Mouse (Mus musculus) frontal cortex, postnatal 10 days (tissue): ENCODE measurements around the gene Pdcd1lg2.
A peak's percentile ranks its signal among the peaks of the same experiment; 100 is the strongest.

Source experiments
- DNase-seq, 2 experiments: peaks; one replicate each; pipeline ENCODE4 v3.0.0; 2022; ENCODE audit warnings: low spot score in 2 of 2, mixed read lengths in 1 of 2

The Pdcd1lg2 gene

DNA sequence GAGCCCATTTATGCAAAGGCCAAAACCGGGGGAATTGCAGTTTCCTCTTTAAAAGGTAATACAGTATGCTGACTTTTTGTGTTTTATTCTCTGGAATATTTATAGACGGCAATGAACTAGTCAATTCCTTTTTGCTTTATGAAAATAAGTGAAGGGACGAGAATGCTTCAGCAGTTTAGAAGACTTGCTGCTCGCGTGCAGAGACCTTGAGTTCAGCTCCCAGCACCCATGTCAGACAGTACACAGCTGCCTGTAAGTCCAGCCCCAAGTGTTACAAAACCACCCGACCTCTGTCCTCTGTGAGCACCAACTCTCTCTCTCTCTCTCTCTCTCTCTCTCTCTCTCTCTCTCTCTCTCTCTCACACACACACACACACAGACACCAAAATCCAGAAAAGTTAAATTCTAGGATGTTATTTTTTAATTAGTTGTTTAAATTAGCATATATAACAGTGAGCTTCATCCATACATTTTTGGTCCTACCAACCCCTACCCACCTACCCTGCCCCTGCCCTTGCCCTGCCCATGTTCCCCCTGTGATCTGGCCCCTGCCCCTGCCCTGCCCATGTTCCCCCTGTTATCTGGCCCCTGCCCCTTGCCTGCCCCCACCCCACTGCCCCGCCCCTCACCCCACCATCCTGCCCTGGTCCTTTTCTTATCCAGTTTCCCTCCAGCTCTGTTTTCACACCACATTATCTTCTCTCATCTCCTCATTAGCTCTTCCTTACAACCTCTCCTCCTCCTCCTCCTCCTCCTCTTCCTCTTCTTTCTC is 86.3 kb downstream of the Pdcd1lg2 start:
- DNase-seq = no peak

DNA sequence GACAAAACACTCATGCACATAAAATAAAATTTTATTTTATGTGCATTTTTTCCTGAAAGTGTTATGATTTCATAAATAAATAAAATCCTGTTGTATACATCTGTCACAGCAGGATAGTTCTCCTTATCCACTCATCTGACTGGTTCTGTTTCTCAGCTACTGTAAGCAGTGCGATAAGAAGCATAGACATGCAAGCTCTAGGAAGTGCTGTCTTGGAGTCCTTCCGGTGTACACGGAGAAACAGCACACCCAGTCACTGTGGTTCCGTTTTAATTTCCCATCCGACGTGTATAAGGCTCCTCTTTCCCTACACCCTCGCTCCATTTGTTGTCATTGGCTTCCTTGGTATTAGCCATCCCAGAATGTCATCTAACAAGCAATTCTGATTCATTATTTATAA is 87.2 kb downstream of the Pdcd1lg2 start:
- no peak for DNase-seq

DNA sequence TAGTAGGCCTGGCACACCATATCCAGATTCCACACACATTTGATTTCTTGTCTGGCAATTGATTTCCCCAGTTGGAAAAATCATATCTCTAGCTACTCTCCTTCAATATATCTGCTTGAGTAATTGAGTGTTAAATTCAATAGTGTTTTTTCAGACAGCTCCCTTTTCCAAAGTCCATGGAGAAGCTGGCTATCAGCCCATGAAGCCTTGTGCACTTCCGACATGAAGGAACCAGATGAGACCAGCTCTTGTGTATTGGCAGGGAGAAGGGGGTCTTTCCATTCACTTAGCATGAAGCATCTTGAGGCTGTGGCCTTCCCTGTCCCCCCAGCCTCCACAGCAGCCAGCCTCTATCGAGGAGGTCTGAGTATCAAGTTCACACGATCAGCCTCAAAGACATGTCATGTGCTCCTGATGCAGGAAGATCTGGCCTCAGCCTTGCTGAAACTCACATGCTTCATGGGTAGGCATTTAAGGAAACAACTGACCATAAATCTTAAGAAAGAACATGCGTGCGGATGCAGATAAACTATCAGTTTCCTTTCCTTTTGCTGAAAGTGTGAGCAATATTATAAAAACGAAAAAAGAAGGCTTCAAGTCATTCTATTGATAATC is 88.2 kb downstream of the Pdcd1lg2 start:
- DNase-seq = no peak

- no peak for DNase-seq
These were observed 89.6 kb downstream of the Pdcd1lg2 start for GRCm38 (mm10) chr19:29500333-29500732.

- no peak for DNase-seq
These were observed 90.4 kb downstream of the Pdcd1lg2 start for GRCm38 (mm10) chr19:29501106-29501505.

DNA sequence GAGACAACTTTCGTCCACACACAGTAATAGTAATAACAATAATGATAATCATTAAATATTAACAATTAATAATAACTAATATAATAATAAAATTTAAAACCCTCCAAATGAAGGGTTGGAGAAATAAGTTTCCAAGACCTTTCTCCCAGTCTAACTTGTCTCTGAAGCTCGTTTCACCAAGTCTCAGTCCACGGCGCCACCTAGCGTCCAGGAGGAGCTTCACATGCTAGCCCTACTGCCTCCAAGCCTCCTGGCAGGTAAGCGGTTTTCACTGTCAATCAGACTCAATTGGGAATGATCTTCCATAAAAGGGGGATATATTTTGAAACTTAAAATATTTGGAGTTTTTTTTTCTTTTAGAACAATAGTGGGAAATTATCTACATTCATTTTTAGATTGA is 90.8 kb downstream of the Pdcd1lg2 start:
- peak; percentile 55 to 77 for DNase-seq

GRCm38 (mm10) chr19:29504131-29504530 is 93.4 kb downstream of the Pdcd1lg2 start:
- DNase-seq = no peak

DNA sequence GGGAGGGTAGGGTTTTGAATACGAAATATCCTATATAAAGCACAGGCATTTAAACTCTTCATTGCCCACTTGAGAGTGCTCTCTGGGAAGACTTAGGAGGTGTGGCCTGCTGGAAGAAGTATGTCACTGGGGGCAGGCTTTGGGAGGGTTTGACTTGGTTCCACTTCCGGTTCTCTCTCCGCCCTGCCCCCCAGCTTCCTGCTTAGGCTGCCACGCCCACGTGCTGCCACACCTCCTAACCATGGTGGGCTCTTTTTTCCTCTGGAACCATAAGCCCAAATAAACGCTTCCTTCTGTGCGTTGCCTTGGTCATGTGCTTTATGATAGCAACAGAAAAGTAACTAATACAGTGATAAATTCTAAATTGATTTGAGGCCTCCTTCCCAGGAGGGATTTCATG is 94.9 kb downstream of the Pdcd1lg2 start:
- no peak for DNase-seq

- no peak for DNase-seq
These were observed 97.5 kb downstream of the Pdcd1lg2 start for GRCm38 (mm10) chr19:29508208-29508607.

- no peak for DNase-seq
These were observed 99.1 kb downstream of the Pdcd1lg2 start for GRCm38 (mm10) chr19:29509857-29510256.

- no peak for DNase-seq
These were observed 101.1 kb downstream of the Pdcd1lg2 start for GRCm38 (mm10) chr19:29511826-29512225.

- no peak for DNase-seq
These were observed 102.5 kb downstream of the Pdcd1lg2 start for GRCm38 (mm10) chr19:29513111-29513766.

- no peak for DNase-seq
These were observed 103.4 kb downstream of the Pdcd1lg2 start for GRCm38 (mm10) chr19:29514130-29514529.

- no peak for DNase-seq
These were observed 104.7 kb downstream of the Pdcd1lg2 start for GRCm38 (mm10) chr19:29515386-29515785.

DNA sequence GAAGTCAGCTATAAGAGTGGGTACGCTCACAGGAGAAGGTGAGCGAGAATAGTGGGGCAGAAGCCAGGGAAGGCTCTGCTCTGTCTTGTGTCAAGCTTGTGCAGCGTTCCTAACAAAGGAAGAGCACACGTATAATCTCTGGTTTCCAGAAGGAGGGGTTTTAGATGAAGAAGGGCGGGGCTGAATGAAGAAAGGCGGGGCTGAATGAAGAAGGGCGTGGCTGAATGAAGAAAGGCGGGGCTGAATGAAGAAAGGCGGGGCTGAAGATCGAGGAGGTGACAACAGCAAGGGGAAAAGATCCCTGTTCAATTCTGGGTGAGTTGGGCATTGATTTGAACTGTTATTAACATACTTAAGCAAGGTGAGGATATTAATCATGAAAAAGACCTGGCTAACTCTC is 105.3 kb downstream of the Pdcd1lg2 start:
- DNase-seq = no peak

DNA sequence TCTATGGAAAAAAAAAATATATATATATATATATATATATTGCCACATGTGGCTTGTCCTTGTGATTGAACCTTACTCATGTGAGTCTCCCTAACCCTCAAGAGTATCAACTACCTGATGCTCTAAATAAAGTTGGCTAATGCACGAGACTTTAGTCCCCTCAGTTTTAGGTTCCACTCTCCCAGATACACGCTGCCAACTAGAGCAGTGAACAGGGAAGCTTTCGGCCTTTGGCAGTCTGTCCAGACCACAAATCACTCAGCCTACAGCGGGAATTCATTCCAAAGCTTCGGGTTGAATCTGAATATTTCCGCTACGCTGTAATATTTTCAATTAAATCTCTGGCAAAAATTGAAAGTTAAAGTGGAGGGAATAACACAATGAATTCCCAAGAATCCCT is 107.7 kb downstream of the Pdcd1lg2 start:
- DNase-seq = no peak

- DNase-seq = no peak
These were observed 108.2 kb downstream of the Pdcd1lg2 start for GRCm38 (mm10) chr19:29518922-29519321.
